Mouse (Mus musculus) kidney, postnatal 10 days (tissue): ENCODE results near the gene Olig1.

Experiments
- DNase-seq: peaks from one replicate; pipeline ENCODE4 v3.0.0; 2021; ENCODE audit warnings: mixed read lengths

The Olig1 gene

DNA sequence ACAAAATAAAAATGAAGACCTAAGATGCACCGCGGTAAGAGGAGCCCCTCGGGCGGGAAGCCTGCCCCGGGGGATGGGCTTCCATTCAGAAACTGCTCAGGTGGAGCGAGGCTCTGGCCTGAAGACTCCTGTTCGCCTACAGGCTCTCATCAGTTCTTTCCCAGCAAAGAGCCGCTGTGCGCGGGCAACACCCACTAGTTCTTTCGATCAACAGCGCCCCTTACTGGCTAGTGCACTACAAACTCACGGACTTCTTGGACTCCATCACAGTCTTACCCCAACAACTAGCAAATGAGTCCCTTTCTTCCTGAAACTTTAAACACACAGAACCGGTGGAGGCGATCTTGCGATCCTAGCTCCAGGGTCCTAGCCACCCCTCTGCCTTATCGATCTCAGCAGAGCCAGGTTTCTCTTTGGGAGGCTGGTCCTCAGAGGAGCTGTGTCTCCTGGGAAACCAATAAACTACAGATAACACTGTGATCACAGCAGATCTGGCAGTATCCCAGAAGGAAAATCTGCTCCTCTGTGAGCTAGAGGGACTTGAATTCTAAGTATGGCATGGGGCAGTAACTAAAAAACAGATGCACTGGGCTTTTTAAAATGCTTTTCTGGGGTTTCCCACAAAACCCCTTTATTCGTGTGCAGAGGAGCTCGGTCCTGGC is 44.7 kb downstream of the Olig1 start:
- DNase-seq = peak; percentile 83

DNA sequence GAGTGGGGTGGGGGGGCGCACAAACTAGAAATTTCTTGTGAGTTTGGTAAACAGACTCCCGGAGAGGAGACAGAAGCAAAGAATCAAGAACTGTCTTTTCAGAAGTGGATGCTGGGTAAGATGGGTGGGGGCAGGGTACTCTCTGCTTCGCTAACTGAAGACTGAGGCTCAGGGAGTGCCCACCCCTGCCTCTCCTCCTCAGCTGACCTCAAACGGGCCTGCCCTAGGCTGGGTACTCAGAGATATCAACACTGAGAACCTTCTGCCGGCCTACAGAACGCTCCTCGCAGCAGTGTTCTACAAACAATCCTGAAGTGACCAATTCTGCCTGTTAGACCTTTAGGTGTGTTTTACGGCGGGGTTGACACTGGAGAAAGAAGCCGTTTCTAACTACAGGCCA is 50.6 kb downstream of the Olig1 start:
- DNase-seq = no peak

DNA sequence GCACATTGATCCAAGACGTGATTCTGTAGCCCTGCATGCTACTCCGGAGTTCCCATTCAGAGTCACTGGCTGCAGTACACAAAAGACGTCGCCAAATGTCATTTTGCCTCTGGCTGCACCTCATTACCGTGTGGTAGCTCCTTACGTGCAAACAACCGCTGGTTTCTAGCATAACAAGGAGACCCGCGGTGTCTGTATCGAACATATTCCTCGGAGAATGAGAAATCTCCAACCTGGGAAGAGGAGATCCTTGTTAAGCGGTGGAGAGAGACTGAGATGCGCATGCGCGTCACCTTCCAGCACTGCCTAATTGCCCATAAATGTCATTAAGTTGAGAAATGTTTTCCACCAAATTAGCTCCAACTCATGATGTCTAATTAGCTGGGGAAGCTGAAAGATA is 51.0 kb downstream of the Olig1 start:
- no peak for DNase-seq
